Mouse (Mus musculus) neural tube, embryonic 11.5 days (tissue): ENCODE data around the gene Elfn1. TPM values are rescaled to one million over a fixed set of nuclear protein-coding genes. Genes with fewer than 3 reads are reported as not detected.
"Not testable (repeated sequence)": the region's sequence is repeated elsewhere in the genome, so short reads cannot be mapped to it uniquely, and the experiment has no call there.

Experiments
- ATAC-seq: fragments of 200-750 bp; cut with Nextera tagmentation; 2 replicates; pipeline ENCODE4 v1.8.0; 2017; ENCODE audit warnings: moderate number of reproducible peaks, mild to moderate bottlenecking, moderate TSS enrichment, moderate library complexity; ENCODE audit not compliant: insufficient read depth, low FRiP score, low TSS enrichment
- DNase-seq: peaks from one replicate; pipeline ENCODE4 v3.0.0-alpha.2; 2015; ENCODE audit warnings: low spot score
- H3K27ac ChIP-seq: fragments of 300-500 bp; sonication (generic); 2 replicates; pipeline ENCODE4 v1.5.1; 2014; ENCODE audit warnings: low read depth, mild to moderate bottlenecking, low read length
- H3K27me3 ChIP-seq: fragments of 300-500 bp; sonication (generic); 2 replicates; pipeline ENCODE4 v1.6.1; 2014; ENCODE audit warnings: mild to moderate bottlenecking, low read length, mixed read lengths; ENCODE audit not compliant: control insufficient read depth, insufficient read depth
- H3K36me3 ChIP-seq: fragments of 300-500 bp; sonication (generic); 2 replicates; pipeline ENCODE4 v1.6.1; 2014; ENCODE audit warnings: mild to moderate bottlenecking, low read length, moderate library complexity, mixed read lengths; ENCODE audit not compliant: control insufficient read depth, insufficient read depth
- H3K4me1 ChIP-seq: fragments of 300-500 bp; sonication (generic); 2 replicates; pipeline ENCODE4 v1.6.1; 2014; ENCODE audit warnings: low read length, mixed read lengths; ENCODE audit not compliant: control insufficient read depth, insufficient read depth
- H3K4me2 ChIP-seq: fragments of 300-500 bp; sonication (generic); 2 replicates; pipeline ENCODE4 v1.6.1; 2014; ENCODE audit warnings: low read depth, mild to moderate bottlenecking, moderate library complexity
- H3K4me3 ChIP-seq: fragments of 300-500 bp; sonication (generic); 2 replicates; pipeline ENCODE4 v1.5.1; 2014; ENCODE audit warnings: low read depth, low read length
- H3K9ac ChIP-seq: fragments of 300-500 bp; sonication (generic); 2 replicates; pipeline ENCODE4 v1.6.1; 2014; ENCODE audit warnings: mild to moderate bottlenecking, low read length
- H3K9me3 ChIP-seq: fragments of 300-500 bp; sonication (generic); 2 replicates; pipeline ENCODE4 v1.6.1; 2016; ENCODE audit warnings: low read length; ENCODE audit not compliant: control insufficient read depth
- WGBS: fragments of 180-500 bp; shearing (Covaris S2); extraction: QIAGEN DNeasy Blood & Tissue Kit; methylation state at CpG from one replicate; pipeline ENCODE4 v1.1.7; 2014; 5-methylcytosine and 5-hydroxymethylcytosine counted together
- polyA plus RNA-seq: library from polyadenylated mRNA; unstranded; fragments of >200 nt; fragmentation: Nextera tagmentation; extraction: Ambion mirVana; gene quantifications from 2 replicates; pipeline ENCODE4 v1.2.1, GENCODE M21; 2014

The Elfn1 gene
- polyA plus RNA-seq, 1 experiment from 2014 or later, result 2.3 TPM

DNA sequence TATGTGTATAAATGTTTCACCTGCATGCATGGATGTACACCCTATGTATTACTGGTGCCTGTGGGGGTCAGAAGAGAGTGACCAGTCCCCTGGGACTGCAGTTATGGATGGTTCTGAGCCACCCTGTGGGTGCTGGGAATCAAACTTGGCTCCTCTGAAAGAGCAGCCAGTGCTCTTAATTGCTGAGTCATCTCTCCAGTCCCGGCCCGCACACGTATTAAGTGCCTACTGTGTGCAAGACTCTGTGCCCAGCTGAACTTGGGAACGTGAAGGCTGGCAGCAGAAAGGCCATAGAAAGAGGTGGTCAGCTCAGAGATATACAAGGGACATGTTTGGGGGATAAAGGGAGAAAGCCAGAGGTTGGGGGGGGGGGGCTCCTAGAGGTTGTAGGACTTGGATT, 68.8 kb downstream of the Elfn1 start:
- Histone ChIP-seq H3K27me3 (peaks cover 3% of the 10 kb centered on the region; the same call in 1 of the 2 replicates), H3K9me3 (no peaks in the 10 kb centered on the region), H3K4me2 (no peak overlapping the region), H3K9ac (no peak overlapping the region), H3K4me3 (no peak overlapping the region), H3K27ac (no peak overlapping the region), H3K36me3 (no peaks in the 10 kb centered on the region), H3K4me1 (peaks cover 2% of the 10 kb centered on the region; the same call in 1 of the 2 replicates)
- no peak for ATAC-seq
- no peak for DNase-seq
- 78% methylated on average over 4 of the region's 4 CpGs for WGBS

DNA sequence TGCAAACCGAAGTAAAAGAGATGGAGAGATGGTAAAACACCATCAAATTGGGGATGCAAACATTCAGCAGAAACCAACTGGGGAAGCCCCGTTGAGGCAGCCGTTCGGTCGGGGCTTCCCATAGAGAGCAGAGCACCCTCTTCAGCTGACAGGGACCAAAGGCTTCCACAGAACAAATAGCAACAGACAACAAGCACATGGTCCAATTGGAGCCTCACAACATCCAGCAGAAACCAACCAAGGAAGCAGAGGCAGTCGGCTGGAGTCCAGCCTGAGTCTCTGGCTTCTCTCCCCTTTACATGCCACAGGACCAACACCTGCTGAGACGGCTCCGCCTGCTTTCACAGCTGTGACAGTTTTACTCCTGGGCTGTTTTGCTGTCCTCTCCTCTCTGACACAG, 69.7 kb downstream of the Elfn1 start:
- Histone ChIP-seq H3K4me3 (no peak overlapping the region), H3K27ac (no peak overlapping the region), H3K27me3 (peaks cover 3% of the 10 kb centered on the region; the same call in 1 of the 2 replicates), H3K4me1 (peaks cover 2% of the 10 kb centered on the region; the same call in 1 of the 2 replicates), H3K9me3 (no peaks in the 10 kb centered on the region), H3K36me3 (no peaks in the 10 kb centered on the region), H3K9ac (no peak overlapping the region), H3K4me2 (no peak overlapping the region)
- DNase-seq (no peak), ATAC-seq (no peak)
- WGBS, result 32% methylated on average over 8 of the region's 8 CpGs

DNA sequence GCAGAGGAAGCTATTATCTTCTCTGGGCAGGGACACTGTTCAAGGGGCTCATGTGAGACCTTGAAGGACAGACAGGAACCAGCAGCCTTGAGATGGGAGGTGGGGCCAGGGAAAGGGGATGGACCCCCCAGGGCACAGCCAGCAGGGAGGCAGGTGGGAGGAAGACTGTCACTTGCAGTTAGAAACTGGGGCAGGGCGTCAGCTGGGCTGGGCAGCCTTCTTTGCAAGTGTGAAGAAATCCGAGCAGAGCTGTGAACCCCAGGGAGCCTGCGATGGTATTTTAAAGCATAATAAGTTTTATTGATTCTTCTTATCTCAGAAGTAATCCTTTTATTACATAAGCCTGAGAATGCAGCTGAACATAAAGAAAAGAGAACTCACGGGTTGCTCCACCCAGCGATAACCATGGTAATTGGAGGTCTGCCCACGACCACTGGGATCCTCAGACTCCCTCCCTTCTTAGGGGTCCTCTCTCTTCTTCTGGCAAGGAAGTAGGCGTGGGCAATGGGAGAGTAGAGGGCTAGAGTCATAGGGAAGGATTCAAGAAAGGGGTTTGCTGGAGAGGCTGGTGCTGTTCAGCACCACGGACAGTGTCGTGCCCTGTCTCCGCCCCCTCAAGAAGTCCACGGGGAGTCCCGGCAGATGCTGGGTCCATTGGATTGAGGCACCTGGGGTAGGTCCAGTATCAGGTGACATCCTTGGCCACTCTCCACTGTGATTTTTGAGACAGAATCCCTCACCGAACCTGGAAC, 71.0 kb downstream of the Elfn1 start:
- peaks cover 2% of the 10 kb centered on the region; the same call in 1 of the 2 replicates for H3K4me1 ChIP-seq
- H3K4me3 ChIP-seq, result no peak overlapping the region
- H3K27ac ChIP-seq, result no peak overlapping the region
- H3K9me3 ChIP-seq, result no peaks in the 10 kb centered on the region
- peak; percentile 49 for DNase-seq
- ATAC-seq, result no peak
- H3K36me3 ChIP-seq, result no peaks in the 10 kb centered on the region
- H3K27me3 ChIP-seq, result 0 out of 2 replicates have a peak, but pooled peaks cover 3% of the 10 kb centered on the region
- H3K4me2 ChIP-seq, result no peak overlapping the region
- WGBS, result 8% methylated on average over 13 of the region's 13 CpGs
- H3K9ac ChIP-seq, result no peak overlapping the region

DNA sequence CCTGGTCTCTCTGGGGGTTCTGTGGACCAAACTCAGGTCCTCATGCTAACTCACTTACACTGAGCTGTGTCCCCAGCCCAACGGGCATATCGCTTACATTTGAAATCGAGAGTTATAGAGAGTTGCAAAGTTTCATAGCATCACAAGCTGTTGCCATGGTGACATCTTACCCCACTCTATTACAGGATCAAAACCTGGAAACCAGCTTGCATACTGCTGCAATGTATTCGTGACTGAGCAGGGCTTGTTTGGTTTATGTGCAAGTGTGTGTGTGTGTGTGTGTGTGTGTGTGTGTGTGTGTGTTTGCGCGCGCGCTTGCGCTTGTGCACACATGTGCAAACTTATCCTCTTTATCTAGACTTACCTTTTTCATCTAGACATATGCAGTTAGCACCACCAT, 71.6 kb downstream of the Elfn1 start:
- WGBS, result 82% methylated on average over 9 of the region's 9 CpGs
- Histone ChIP-seq H3K4me3 (no peak overlapping the region), H3K36me3 (no peaks in the 10 kb centered on the region), H3K4me1 (peaks cover 2% of the 10 kb centered on the region; the same call in 1 of the 2 replicates), H3K27ac (no peak overlapping the region), H3K4me2 (no peak overlapping the region), H3K9ac (no peak overlapping the region), H3K27me3 (0 out of 2 replicates have a peak, but pooled peaks cover 3% of the 10 kb centered on the region), H3K9me3 (no peaks in the 10 kb centered on the region)
- no peak for ATAC-seq
- no peak for DNase-seq

DNA sequence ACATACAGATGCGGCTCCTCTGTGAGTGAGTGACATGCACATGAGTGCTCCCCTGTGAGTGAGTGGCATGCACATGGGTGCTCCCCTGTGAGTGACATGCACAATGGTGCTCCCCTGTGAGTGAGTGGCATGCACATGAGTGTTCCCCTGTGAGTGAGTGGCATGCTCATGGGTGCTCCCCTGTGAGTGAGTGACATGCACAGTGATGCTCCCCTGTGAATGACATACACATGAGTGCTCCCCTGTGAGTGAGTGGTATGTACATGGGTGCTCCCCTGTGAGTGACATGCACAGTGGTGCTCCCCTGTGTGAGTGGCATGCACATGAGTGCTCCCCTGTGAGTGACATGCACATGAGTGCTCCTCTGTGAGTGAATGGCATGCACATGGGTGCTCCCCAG, 74.2 kb downstream of the Elfn1 start:
- H3K9ac ChIP-seq, result no peak overlapping the region
- H3K36me3 ChIP-seq, result no peaks in the 10 kb centered on the region
- H3K27me3 ChIP-seq, result 0 out of 2 replicates have a peak, but pooled peaks cover 3% of the 10 kb centered on the region
- H3K9me3 ChIP-seq, result no peaks in the 10 kb centered on the region
- no peak overlapping the region for H3K27ac ChIP-seq
- no peak overlapping the region for H3K4me3 ChIP-seq
- WGBS, result 92% methylated on average over 1 of the region's 1 CpGs
- no peak for DNase-seq
- no peak for ATAC-seq
- H3K4me2 ChIP-seq, result no peak overlapping the region
- peaks cover 2% of the 10 kb centered on the region; the same call in 1 of the 2 replicates for H3K4me1 ChIP-seq

DNA sequence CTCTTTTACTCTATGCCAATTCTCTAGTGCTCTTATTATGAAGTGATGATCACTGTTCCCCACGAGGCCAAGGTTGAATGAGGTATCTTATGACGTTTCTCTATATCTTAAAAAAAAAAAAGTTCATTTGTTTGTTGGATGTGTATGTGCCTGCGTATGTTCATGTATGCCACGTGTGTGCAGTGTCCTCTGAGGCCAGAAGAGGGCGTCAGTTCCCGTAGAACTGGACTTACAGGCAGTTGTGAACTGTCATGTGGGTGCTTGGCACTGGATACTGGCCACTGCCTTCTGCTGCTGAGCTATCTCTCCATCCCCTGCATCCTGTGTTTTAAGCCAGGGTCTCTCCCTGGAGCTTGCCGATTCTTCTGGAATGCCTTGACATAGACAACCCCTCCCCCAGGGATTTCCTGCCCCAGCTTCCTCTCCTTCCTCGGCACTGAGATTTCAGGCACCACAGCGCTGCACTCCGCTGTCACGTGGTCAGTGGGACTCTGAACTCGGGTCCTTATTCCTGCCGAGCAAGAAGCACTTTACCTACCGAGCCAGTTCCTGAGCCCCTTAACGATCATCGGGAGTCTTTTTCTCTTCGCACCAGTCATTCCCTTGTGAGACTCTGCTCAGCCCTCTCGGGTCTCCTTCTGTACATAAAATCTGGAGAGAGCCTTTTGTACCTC, 77.5 kb downstream of the Elfn1 start:
- DNase-seq, result no peak
- H3K36me3 ChIP-seq, result no peaks in the 10 kb centered on the region
- ATAC-seq, result no peak
- H3K4me1 ChIP-seq, result no peaks in the 10 kb centered on the region
- no peaks in the 10 kb centered on the region for H3K27me3 ChIP-seq
- 42% methylated on average over 18 of the region's 18 CpGs for WGBS
- no peak overlapping the region for H3K4me3 ChIP-seq
- H3K4me2 ChIP-seq, result no peak overlapping the region
- no peak overlapping the region for H3K27ac ChIP-seq
- no peak overlapping the region for H3K9ac ChIP-seq
- H3K9me3 ChIP-seq, result peaks cover 3% of the 10 kb centered on the region; the same call in 1 of the 2 replicates

DNA sequence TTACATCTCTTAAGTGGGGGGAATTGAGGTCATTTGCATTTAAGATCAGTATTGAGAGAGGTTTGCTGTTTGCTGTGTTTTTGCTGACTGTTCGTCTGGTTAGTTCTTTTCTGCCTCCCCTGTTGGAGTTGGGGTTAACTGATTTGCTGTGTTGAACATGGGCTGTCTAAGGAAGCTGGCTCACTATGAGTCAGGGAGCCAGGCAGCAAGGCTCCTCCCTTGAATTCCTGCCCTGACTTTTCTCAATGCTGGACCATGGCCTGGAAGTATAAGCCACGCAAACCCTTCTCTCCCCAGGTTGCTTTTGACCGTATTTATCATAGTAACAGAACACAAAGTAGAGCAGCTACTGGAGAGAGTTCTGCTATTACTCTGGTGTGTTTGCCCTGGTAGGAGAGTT, 83.8 kb downstream of the Elfn1 start:
- Histone ChIP-seq H3K9me3 (peaks cover 3% of the 10 kb centered on the region; the same call in 1 of the 2 replicates), H3K36me3 (no peaks in the 10 kb centered on the region), H3K4me1 (no peaks in the 10 kb centered on the region), H3K27ac (no peak overlapping the region), H3K27me3 (no peaks in the 10 kb centered on the region), H3K9ac (no peak overlapping the region), H3K4me2 (no peak overlapping the region), H3K4me3 (no peak overlapping the region)
- ATAC-seq (no peak), DNase-seq (no peak)
- 97% methylated on average over 3 of the region's 3 CpGs for WGBS

DNA sequence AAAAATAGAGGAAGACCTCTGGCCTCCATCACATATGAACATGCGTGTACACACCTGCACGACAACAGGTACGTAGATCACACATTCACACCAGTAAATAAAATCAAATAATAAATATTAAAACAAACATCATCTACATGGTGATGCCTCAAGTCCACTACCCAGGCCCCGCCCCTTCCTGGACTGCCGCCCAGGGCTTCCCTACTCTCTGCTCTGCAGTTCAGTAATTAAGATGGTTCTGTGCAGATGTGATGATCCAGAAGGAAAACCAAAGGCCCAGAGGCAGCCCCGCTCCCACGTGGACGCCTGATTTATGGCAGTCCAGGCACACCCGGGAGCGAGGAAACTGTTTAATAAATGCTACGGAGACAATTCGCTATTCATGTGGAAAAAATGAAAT, 90.6 kb downstream of the Elfn1 start:
- not testable (repeated sequence) for H3K4me1 ChIP-seq, DNase-seq, H3K9me3 ChIP-seq, H3K27ac ChIP-seq, H3K36me3 ChIP-seq, ATAC-seq, H3K9ac ChIP-seq, H3K27me3 ChIP-seq, H3K4me3 ChIP-seq, H3K4me2 ChIP-seq
- 63% methylated on average over 11 of the region's 12 CpGs for WGBS

DNA sequence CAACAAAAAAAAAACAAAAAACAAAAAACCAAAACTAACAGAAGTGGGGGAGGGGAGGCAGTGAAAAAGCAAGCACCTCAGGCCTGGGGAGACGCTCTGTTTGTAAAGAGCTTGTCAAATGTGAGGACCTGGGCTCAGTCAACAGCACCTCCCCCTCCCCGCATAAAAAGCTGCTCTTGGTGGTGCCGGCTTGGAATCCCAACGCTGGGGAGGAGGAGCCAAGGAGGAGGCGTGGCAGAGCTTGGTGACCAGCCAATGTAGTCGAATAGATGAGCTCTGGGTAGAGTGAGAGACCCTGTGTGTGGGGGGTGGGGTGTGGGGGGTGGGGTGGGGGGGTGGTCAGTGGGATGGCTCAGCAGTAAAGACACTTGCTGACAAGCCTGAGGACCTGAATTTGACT, 91.2 kb downstream of the Elfn1 start:
- 39% methylated on average over 4 of the region's 6 CpGs for WGBS
- no peak overlapping the region for H3K9ac ChIP-seq
- no peaks in the 10 kb centered on the region for H3K9me3 ChIP-seq
- no peak overlapping the region for H3K27ac ChIP-seq
- no peaks in the 10 kb centered on the region for H3K36me3 ChIP-seq
- DNase-seq (no peak), ATAC-seq (no peak)
- H3K4me1 ChIP-seq, result no peaks in the 10 kb centered on the region
- no peaks in the 10 kb centered on the region for H3K27me3 ChIP-seq
- no peak overlapping the region for H3K4me2 ChIP-seq
- no peak overlapping the region for H3K4me3 ChIP-seq
